21 mouse cellular contexts compared by ENCODE assay signal in genomic region chr13:110233364-110233763, GRCm38 (mm10). TPM values are rescaled to one million over a fixed set of nuclear protein-coding genes. Genes with fewer than 3 reads are reported as not detected.
DNase-seq lines count a peak whose midpoint lies in the region; ATAC-seq and TF ChIP-seq lines count a peak whose summit lies in the region.
"Had no signal": no experiment of that assay in that cellular context is flagged by ENCODE, and none has a peak within 500 bp of the region (broad histone marks: within the 10 kb centered on the region; RNA-seq: fewer than 3 reads in every experiment).

No protein-coding gene starts in this region.

- no peak for TF ChIP-seq CTCF in brain, embryonic 14.5 days (IDR thresholded peaks at IDR 0.05; ENCODE audit: borderline replicate concordance, extremely low read depth, insufficient read depth, insufficient read length)
- TF ChIP-seq CTCF in thymus, adult 2 months (IDR thresholded peaks at IDR 0.05; ENCODE audit: borderline replicate concordance, control insufficient read depth, extremely low read depth, insufficient read depth, low read length, poor library complexity): no peak

- H3K9me3 ChIP-seq in forebrain, embryonic 12.5 days: no peaks in the 10 kb centered on the region
- H3K9me3 ChIP-seq in forebrain, embryonic 11.5 days (ENCODE audit: control insufficient read depth, low read length): no peaks in the 10 kb centered on the region
- H3K9me3 ChIP-seq in hindbrain, embryonic 13.5 days: no peaks in the 10 kb centered on the region
- H3K9me3 ChIP-seq in hindbrain, embryonic 14.5 days (ENCODE audit: control insufficient read depth, low read length): no peaks in the 10 kb centered on the region
- H3K9me3 ChIP-seq: heart, embryonic 12.5 days; heart, embryonic 15.5 days; hindbrain, embryonic 10.5 days; hindbrain, embryonic 15.5 days had no signal

- WGBS in forebrain, embryonic 12.5 days: 77% methylated on average over 5 of the region's 5 CpGs
- 86% methylated on average over 5 of the region's 5 CpGs for WGBS in forebrain, embryonic 11.5 days
- WGBS in hindbrain, embryonic 13.5 days: 67% methylated on average over 5 of the region's 5 CpGs
- WGBS in hindbrain, embryonic 14.5 days: 56% methylated on average over 5 of the region's 5 CpGs
- 98% methylated on average over 5 of the region's 5 CpGs for WGBS in thymus, adult 2 months

- TF ChIP-seq POLR2A in brain, embryonic 14.5 days (IDR thresholded peaks at IDR 0.05; ENCODE audit: borderline replicate concordance, extremely low read depth, insufficient read depth, insufficient read length, poor library complexity, severe bottlenecking): no peak
- TF ChIP-seq POLR2A in thymus, adult 2 months (IDR thresholded peaks at IDR 0.05; ENCODE audit: control insufficient read depth, extremely low read depth, insufficient read depth, low read length, poor library complexity): no peak

- H3K27ac ChIP-seq in forebrain, embryonic 12.5 days: no peak overlapping the region
- H3K27ac ChIP-seq in forebrain, embryonic 11.5 days (ENCODE audit: low read depth, low read length): no peak overlapping the region
- peak overlapping the region; percentile 8; the same call in 1 of the 2 replicates for H3K27ac ChIP-seq in hindbrain, embryonic 13.5 days
- H3K27ac ChIP-seq in hindbrain, embryonic 14.5 days: no peak overlapping the region
- no peak overlapping the region for H3K27ac ChIP-seq in thymus, adult 2 months (ENCODE audit: control insufficient read depth, insufficient read depth, low read length)
- H3K27ac ChIP-seq: heart, embryonic 15.5 days; hindbrain, embryonic 10.5 days; hindbrain, embryonic 15.5 days had no signal

- no peaks in the 10 kb centered on the region for H3K36me3 ChIP-seq in forebrain, embryonic 12.5 days (replicated peaks)
- no peaks in the 10 kb centered on the region for H3K36me3 ChIP-seq in forebrain, embryonic 11.5 days (ENCODE audit: control insufficient read depth, insufficient read depth, low read length)
- peaks cover 5% of the 10 kb centered on the region for H3K36me3 ChIP-seq in hindbrain, embryonic 13.5 days
- 0 out of 2 replicates have a peak, but pooled peaks cover 3% of the 10 kb centered on the region for H3K36me3 ChIP-seq in hindbrain, embryonic 14.5 days (replicated peaks; ENCODE audit: control insufficient read depth, insufficient read depth)
- H3K36me3 ChIP-seq in thymus, adult 2 months (ENCODE audit: control insufficient read depth, insufficient read depth, low read length): no peaks in the 10 kb centered on the region
- H3K36me3 ChIP-seq: heart, embryonic 12.5 days; heart, embryonic 15.5 days; hindbrain, embryonic 10.5 days; hindbrain, embryonic 15.5 days had no signal

- no peak overlapping the region for H3K4me3 ChIP-seq in forebrain, embryonic 12.5 days (replicated peaks)
- no peak overlapping the region for H3K4me3 ChIP-seq in forebrain, embryonic 11.5 days (ENCODE audit: low read depth, low read length)
- H3K4me3 ChIP-seq in hindbrain, embryonic 13.5 days: no peak overlapping the region
- H3K4me3 ChIP-seq in hindbrain, embryonic 14.5 days (replicated peaks; ENCODE audit: low read length): no peak overlapping the region
- no peak overlapping the region for H3K4me3 ChIP-seq in thymus, adult 2 months (ENCODE audit: control insufficient read depth, insufficient read depth, low read length)
- H3K4me3 ChIP-seq: heart, embryonic 12.5 days; heart, embryonic 15.5 days; hindbrain, embryonic 10.5 days; hindbrain, embryonic 15.5 days had no signal

- no peak overlapping the region for H3K4me2 ChIP-seq in forebrain, embryonic 12.5 days
- H3K4me2 ChIP-seq in forebrain, embryonic 11.5 days (ENCODE audit: low read depth, low read length, severe bottlenecking): no peak overlapping the region
- H3K4me2 ChIP-seq in hindbrain, embryonic 13.5 days: no peak overlapping the region
- H3K4me2 ChIP-seq in hindbrain, embryonic 14.5 days (replicated peaks): no peak overlapping the region
- H3K4me2 ChIP-seq: heart, embryonic 12.5 days; heart, embryonic 15.5 days; hindbrain, embryonic 15.5 days had no signal

- H3K9ac ChIP-seq in forebrain, embryonic 12.5 days: no peak overlapping the region
- no peak overlapping the region for H3K9ac ChIP-seq in forebrain, embryonic 11.5 days (ENCODE audit: low read length)
- no peak overlapping the region for H3K9ac ChIP-seq in hindbrain, embryonic 13.5 days
- H3K9ac ChIP-seq in hindbrain, embryonic 14.5 days: no peak overlapping the region
- H3K9ac ChIP-seq: heart, embryonic 12.5 days; heart, embryonic 15.5 days; hindbrain, embryonic 15.5 days had no signal

- ATAC-seq in forebrain, embryonic 12.5 days (ENCODE audit: low FRiP score): 0 out of 2 replicates have a peak, but pooled peaks have one; percentile 33
- no peak for ATAC-seq in forebrain, embryonic 11.5 days (replicated peaks; ENCODE audit: low FRiP score)
- no peak for ATAC-seq in hindbrain, embryonic 13.5 days (ENCODE audit: low FRiP score)
- no peak for ATAC-seq in hindbrain, embryonic 14.5 days (ENCODE audit: low FRiP score)
- ATAC-seq: activated CD4-positive, CD25-positive, alpha-beta regulatory T cell, adult 4 months; intestine, postnatal 0 days had no signal

- no peak for DNase-seq in forebrain, embryonic 11.5 days (ENCODE audit: low spot score)
- DNase-seq in hindbrain, embryonic 14.5 days (ENCODE audit: low spot score): no peak
- DNase-seq in brain, embryonic 14.5 days (ENCODE audit: low read depth): peak; percentile 57
- no peak for DNase-seq in thymus, adult 2 months
- DNase-seq: adrenal gland, adult 8-10 months; adrenal gland, postnatal 25 days; cerebellum, adult 18-20 months; cerebellum, adult 9-10 months; cerebellum, postnatal 14 days; gastrocnemius, postnatal 25 days; heart, adult 18-20 months; heart, postnatal 10 days; heart, postnatal 36 days had no signal

- H3K27me3 ChIP-seq in forebrain, embryonic 12.5 days: no peaks in the 10 kb centered on the region
- H3K27me3 ChIP-seq in forebrain, embryonic 11.5 days (ENCODE audit: control insufficient read depth, insufficient read depth, low read length): no peaks in the 10 kb centered on the region
- no peaks in the 10 kb centered on the region for H3K27me3 ChIP-seq in hindbrain, embryonic 13.5 days
- H3K27me3 ChIP-seq in hindbrain, embryonic 14.5 days (ENCODE audit: control insufficient read depth, insufficient read depth, low read length): no peaks in the 10 kb centered on the region
- H3K27me3 ChIP-seq in thymus, adult 2 months (ENCODE audit: control insufficient read depth, insufficient read depth, low read length): no peaks in the 10 kb centered on the region
- H3K27me3 ChIP-seq: heart, embryonic 12.5 days; heart, embryonic 15.5 days; hindbrain, embryonic 15.5 days had no signal

- H3K4me1 ChIP-seq in forebrain, embryonic 12.5 days: peaks cover 19% of the 10 kb centered on the region
- H3K4me1 ChIP-seq in forebrain, embryonic 11.5 days (replicated peaks; ENCODE audit: control insufficient read depth, insufficient read depth, low read length): 0 out of 2 replicates have a peak, but pooled peaks cover 2% of the 10 kb centered on the region
- peaks cover 41% of the 10 kb centered on the region for H3K4me1 ChIP-seq in hindbrain, embryonic 13.5 days (replicated peaks)
- H3K4me1 ChIP-seq in hindbrain, embryonic 14.5 days (replicated peaks; ENCODE audit: control insufficient read depth, insufficient read depth, low read length): peaks cover 29% of the 10 kb centered on the region
- no peaks in the 10 kb centered on the region for H3K4me1 ChIP-seq in thymus, adult 2 months (replicated peaks; ENCODE audit: control insufficient read depth, insufficient read depth, low read length)

RNA-seq across cellular contexts. Expression of gene Rab3c, which starts 47.4 kb away (rescaled TPM):
- 43.6 and 44.1 TPM in 2 replicates for polyA plus RNA-seq in forebrain, embryonic 12.5 days (2016; fragmentation: Nextera tagmentation; extraction: Ambion mirVana)
- polyA plus RNA-seq in forebrain, embryonic 11.5 days (2014; fragmentation: Nextera tagmentation; extraction: Ambion mirVana): 15.5 and 17.4 TPM in 2 replicates
- polyA plus RNA-seq in hindbrain, embryonic 13.5 days (2015; fragmentation: Nextera tagmentation; extraction: Ambion mirVana): 208 and 212 TPM in 2 replicates
- polyA plus RNA-seq in hindbrain, embryonic 14.5 days (2014; fragmentation: Nextera tagmentation; extraction: Ambion mirVana): 175 and 177 TPM in 2 replicates
- polyA plus RNA-seq in brain, embryonic 14.5 days (2012; rRNA removed): 43.4 and 89.6 TPM in 2 replicates
- polyA plus RNA-seq in thymus, adult 2 months (2012; rRNA removed): not detected in 2 replicates
- polyA plus RNA-seq: activated CD4-positive, CD25-positive, alpha-beta regulatory T cell, adult 4 months had no signal

Comparison
In these comparisons a context has a peak if more than half of its experiments do, and no peak if none do; other contexts are left out.
1. RNA of gene Rab3c, which starts 47.4 kb away (polyA plus RNA-seq): 208 to 212 TPM in hindbrain, embryonic 13.5 days, 175 to 177 TPM in hindbrain, embryonic 14.5 days, 43.4 to 89.6 TPM in brain, embryonic 14.5 days, 43.6 to 44.1 TPM in forebrain, embryonic 12.5 days and 15.5 to 17.4 TPM in forebrain, embryonic 11.5 days; not detected in thymus, adult 2 months; every median in the first group is over 10 times any median in the second.